Mouse (Mus musculus) spleen, adult 18-20 months (tissue): ENCODE data around the gene Zmynd11.
A peak's percentile ranks its signal among the peaks of the same experiment; 100 is the strongest.
"Not testable (repeated sequence)": the region's sequence is repeated elsewhere in the genome, so short reads cannot be mapped to it uniquely, and the experiment has no call there.

Source experiments
- DNase-seq, 2 experiments: peaks; one replicate each; pipeline ENCODE4 v3.0.0; 2022; ENCODE audit warnings: mixed read lengths in 2 of 2

Gene Zmynd11

DNA sequence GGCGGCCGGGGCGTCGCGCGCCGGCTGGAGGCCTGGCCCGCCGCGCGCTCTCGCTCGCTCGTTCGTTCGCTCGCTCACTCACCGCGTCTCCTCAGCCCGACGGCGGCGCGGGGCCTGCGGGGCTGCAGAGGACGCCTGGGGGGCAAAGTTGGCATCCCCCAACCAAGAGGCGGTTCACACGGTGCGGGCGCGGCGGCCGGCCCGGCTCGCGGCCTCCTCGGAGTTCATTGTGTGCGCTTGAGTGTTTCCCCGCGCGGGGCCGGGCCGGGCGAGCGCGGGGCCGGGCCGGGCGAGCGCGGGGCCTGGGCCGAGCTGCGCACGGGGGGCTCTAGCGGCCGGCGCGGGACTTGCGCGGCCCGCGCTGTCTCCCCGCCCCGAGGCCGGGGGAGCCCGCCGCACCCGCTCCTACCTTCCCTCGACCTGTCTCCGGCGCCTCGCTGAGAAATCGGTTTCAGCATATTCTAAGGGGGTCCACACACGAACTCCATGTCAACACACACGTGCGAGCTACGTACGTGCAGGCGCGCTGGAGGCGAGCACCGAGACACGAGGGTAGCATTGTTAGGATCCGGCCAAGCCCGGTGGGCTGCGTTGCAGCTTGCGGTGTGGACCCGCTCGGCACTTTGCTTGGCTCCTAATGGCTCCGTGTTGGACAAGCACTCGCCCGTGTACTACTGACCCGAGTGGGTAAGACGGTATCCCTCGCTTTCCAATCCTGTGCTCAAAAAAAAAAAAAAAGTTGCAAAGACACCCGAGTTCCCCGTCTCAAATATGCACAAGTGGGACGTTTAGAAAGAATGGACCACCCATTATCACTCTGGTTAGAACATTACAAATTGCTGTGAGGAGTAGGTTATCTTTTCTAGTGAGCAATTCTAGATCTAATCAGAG is at the start of gene Zmynd11:
TSS of gene Zmynd11 (minus strand) at position 685 of the 891 bp plus-strand sequence.
- DNase-seq = peak; percentile 41 to 55

DNA sequence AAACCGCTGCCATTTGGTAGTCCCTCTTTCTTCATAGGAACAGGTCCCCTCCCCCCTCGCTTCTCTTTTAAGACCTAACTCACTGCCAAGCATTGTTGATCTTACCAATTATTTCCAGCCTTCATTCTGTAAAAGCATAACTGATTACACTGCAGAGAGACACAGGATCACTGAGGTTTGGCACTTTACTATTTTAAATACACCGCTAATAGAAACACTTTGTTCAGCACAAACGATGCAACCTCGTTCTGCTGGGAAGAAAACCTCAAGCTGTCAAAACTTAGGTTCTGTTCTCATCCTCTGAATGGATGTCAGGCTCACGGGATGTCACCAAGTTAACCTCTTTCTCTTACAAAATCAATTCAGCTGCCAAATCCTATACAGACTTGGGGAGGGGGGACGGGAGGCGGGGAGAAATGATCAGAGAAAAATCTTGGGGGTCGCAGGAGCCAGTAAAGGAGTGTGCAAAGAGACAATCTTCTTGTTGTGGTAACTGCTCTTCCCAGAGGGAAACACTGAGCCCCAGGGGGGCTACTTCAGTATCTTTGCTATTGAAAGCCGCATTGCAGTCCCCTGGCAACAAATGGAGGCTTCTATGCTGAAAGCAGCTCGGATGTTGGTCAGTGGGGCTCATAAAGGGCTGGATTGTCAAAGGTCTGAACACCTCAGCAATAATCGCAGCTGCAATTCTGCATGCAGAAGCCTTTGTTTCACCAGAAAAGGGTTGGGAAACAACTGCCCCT is 30.9 kb upstream of the Zmynd11 start:
- DNase-seq = no peak

DNA sequence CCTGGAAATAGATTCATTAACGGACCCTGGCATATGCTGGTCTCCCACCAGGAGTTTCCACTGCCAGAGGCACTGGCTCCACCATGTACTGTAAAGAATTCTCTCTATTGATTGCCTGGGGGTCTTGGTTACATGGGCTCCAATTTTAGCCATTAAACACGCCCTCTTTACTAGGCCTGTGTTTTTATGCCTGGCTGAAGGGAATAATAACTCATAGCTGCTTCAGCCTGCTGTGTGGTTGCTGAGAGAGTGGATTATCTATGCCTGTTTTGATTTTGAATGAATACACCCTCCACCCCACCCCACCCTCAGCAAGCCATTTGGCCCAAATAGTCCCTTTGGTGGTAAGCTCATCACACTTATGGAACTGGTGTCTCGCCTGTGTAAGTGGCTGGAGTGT is 20.9 kb upstream of the Zmynd11 start:
- DNase-seq = no peak

DNA sequence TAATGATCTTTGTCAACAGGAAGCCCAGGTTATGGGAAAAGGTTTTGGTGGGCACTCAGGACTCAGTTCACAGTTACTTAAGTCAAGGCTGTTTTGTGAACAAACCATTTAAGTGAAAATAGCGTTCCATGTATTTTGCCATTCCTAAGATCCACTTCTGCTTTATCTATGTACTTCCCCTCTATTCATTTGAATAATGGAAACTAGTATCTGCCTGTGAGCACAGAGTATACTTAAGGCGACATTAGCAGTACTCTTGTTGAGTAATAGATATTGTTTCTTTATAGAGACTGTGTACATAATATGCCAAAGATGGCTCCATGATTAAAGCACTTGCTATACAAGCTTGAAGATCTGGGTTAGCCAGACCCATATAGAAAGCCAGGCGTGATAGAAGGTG is 18.6 kb upstream of the Zmynd11 start:
- no peak for DNase-seq

DNA sequence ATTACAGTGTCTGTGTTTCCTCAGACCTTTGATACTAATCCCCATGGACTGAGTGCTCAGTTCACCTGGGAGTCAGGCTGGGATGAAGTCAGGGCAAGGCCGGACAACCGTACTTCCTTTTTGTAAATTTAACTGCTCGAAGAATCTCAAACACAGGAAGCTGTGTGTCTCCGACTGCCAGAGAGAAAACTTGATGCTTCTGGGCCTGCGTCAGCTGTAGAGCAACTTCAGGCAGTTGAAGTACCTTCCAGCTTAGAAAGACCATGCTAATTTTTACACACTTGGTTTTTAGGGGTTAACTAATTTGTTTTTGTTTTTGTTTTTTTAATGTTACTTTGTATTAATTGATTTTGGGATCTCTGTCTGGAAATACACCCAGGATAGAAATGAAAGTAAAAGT is 10.8 kb upstream of the Zmynd11 start:
- DNase-seq = peak in 1 of 2 experiments; percentile 12

DNA sequence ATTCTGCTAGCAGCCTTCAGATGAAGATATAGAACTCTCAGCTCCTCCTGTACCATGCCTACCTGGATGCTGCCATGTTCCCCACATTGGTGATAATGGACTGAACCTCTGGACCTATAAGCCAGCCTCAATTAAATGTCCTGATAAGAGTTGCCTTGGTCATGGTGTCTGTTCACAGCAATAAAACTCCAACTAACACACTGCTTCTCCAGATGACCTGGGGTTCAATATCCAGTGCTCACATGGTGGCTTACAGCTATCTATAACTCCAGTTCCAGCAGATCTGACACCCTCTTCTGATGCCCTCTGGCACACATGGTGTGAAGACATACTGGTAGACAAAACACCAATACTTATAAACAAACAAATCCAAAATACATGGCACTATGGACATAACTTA is 8.9 kb upstream of the Zmynd11 start:
- DNase-seq = no peak

DNA sequence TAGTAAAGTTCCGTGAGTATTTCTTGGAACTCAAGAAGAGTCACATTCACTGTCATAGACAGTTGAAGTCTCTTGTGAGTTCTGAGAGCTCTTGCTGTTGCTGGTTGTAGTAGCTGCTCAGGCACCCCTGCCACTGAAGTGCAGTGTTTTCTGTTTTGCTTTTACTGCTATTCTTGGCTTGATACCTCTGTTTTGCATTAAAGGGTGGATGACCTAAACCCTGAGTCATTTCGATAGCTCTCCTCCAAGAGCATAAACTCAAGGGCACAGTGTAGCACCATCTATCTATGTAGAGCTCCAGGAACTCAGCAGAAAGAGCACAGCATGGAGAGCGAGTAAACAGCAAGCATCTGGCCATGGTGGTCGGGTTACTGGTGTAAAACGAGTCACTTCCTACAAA is 2.1 kb upstream of the Zmynd11 start:
- no peak for DNase-seq

DNA sequence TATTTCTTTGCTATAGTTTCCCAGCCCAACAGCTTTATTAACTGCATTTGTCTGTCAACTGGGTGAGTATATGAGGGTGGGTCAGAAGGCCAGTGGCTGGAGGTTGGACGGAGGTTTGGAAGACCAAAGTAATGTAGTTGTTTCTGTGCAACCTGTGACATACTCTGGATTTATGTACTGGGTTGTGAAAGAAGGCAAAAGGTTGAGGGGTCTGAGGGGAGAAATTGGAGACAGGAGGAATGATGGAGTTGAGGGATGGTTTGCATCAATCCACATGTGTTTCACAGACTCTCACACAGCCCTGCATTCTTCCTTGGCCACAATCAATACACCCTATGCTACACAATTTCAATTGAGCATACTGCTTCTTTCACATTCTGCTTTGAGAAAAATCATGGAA is 1.4 kb upstream of the Zmynd11 start:
- no peak for DNase-seq

DNA sequence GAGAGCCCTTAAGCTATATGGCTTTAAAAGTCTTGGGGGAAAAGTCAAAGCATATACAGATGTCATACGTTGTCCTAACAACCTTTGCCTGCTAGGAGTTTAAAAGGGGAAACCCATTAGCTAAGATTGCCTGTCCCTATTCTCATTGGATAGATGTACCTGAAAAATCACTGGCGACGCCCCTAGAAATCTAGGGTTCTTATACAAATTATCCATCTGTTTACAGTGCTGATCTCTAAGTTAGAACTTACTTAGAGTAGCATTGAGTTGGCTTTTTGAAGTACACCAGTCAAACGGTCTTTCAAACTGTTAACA is 364 bp upstream of the Zmynd11 start:
- DNase-seq = no peak

DNA sequence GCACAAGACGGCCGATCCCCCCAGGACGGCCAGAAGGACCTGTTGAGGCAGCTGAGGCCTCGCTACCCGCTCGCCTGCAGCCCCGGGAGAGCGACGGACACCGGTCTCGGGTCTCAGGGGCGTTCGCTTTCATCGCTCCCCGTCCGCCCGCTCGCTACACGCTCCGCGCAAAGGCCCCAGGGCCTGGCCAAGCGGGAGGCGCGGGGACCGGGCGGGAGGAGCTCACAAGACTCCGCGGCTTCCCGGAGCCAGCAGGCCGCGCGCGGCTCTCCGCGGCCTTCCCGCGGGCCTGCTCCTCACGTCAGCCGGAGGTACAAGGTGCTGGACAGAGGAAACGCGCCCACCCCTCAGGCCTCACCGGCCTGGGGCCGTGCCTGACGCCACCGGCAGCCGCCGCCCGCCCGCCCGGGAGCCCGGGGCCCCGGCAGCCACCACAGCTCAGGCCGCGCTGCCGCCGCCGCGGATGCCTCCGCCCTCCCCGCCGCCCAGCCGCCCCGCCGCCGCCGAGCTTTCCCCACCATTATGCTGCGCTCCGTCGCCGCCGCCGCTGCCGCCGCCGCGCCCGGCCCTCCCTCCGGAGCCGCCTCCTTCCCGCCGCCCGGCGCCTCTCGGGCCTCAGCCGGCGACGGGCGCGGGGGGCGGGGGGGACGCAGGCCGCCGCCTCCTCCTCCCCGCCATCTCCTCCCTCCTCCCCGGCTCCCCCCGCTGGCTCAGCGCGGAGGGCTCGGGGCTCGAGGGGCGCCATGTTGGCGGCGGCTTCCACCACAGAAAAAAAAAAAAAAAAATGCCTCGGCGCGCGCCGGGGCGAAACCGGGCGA is 1.1 kb downstream of the Zmynd11 start:
- DNase-seq = peak; percentile 73

DNA sequence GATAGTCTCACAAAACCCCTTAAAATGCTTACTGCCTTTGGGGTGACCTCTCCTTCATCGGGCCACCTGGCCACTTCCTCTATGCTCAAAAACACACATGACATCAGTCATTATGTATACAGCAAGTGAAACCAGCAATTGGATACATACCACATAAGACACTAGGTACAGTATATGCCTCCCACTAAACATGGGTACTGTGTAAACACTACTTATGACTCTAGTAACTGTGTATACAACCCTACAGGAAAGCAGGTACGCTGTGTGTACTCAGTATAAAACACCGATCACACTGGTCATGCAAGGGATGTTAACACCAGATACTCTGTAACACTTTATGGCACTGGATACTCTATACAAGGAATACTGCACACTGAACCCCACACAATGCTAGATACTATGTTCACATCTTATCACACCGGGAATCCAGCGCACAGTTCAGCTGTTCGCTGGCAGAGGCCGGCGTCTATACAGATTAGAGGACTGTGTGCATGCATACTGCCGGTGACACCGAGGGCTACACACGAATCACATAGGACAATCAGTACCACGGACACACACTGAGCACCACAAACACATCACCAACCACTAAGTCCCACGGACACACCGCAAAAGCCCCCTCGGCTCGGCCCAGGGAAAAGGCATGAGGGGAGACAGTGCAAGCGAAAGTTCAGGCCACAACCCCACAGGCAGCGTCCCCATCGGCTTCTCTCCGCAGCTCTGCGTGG is 1.9 kb downstream of the Zmynd11 start:
- no peak for DNase-seq

DNA sequence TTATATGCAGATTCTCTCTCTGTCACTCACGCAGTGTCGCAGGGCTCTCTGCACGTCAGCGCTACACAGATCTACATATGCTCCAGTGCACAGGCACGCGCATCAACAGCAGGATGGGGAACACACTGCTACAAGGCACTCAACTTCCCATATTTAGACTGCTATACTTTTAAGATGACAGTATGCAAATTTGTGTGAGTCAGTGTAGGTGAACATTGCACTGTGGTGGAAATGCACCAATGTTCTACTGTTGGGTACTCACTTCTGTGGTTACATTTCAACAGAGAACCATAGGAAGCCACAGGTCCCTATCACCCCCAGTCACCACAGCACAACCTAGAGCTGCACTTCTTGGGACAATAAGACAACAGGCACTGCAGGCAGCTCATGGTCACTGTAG is 5.1 kb downstream of the Zmynd11 start:
- DNase-seq = peak; percentile 35 to 49

DNA sequence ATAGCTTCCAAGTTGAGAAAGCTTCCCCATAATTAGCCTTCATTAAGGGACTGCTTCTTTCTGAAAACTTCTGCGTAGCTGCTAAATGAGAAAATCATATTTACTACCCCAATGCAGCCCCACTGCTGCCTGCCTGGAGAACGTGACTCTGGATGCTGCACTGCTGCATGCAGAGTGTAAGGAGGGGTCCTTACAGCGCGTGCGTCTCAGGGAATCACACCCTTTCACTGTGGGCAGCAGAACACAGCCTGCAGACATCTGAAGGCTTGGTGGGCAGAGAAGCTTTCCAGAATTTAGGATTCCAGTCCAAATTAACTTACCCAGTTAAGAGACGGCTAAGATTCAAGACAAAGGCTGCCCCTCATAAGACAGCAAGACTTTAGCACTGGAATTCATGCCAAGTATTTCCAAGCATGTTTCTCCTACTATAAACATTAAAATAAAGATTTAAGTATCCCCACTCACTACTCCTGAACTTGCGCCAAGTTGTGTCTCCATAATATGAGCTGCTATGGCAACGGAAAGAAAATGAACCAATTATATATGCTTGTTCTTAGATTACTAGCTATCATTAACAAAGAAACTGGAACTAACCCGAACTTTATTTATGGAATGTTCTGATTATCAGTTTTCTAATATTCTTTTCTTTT is 7.2 kb downstream of the Zmynd11 start:
- DNase-seq = no peak

DNA sequence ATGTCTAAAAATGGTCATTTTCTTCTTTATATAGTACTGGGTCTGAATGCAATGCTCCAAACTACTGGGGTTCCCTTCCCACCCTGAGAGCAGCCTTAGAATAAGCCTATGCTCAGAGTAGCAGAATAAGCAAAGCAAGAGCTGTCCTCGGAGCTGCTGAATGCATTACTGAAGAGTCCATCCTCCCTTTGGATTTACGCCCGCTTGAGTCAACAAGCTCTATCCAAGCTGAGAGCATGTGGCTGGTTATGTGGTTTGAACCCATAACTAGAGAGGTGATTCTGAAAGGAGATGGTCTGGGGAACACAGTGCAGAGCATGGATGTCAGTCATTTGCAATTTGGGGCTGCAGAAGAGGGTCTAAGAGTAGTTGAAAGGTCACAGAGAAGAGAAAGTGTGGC is 11.4 kb downstream of the Zmynd11 start:
- no peak for DNase-seq

DNA sequence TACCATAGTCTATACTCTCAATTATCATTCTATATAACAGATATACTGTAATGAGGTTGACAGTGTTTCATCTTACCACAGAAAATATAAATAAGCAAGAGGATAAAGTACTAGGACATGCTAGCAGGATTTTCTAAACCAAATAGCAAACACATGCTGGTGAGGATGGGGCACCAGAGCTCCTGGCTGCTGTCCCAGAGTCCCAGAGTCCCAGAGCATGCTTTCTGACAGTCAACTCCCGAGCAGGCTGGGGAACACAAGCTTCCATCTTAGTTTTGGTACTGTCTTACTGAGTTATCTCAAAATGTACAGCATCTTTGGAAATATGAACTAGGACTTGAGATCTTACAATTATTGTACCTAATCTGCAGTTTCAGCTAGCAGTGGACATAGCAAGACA is 14.8 kb downstream of the Zmynd11 start:
- DNase-seq = no peak

DNA sequence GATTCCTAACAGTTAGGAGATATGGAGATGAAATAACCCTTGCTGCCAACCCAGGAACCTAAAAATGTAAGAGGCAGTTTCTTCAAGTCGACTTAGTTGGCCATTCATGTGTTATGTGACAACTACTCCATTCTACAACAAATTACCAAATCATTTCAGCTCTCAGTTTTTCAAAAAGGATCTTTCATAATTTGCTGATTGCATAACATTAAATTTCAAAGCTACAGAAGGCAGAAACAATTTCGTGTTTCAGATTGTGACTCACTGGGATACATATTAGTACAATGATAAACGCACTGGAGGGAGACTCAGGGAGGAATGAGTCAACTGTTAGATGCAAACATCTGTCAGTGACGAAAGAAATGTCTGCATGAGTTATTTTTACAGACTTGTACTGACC is 15.3 kb downstream of the Zmynd11 start:
- no peak for DNase-seq

DNA sequence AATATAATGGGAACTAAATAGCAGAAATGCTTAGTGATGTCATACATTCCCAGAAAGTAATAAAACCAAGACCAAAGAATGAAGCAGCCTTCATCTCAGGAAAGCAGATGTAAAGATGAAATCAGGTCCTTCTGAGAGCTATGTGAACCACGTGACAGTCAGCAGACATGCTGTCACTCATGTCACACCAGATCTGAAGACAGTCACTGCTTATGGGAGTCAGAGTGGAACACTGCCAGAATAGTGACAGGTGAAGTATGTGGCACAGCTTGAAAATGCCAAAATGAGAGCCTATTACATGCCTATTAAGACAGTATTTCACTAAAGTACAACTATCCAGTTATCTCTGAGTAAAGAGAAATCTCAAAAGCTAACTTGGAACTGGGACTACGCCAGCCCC is 26.9 kb downstream of the Zmynd11 start:
- DNase-seq = no peak

DNA sequence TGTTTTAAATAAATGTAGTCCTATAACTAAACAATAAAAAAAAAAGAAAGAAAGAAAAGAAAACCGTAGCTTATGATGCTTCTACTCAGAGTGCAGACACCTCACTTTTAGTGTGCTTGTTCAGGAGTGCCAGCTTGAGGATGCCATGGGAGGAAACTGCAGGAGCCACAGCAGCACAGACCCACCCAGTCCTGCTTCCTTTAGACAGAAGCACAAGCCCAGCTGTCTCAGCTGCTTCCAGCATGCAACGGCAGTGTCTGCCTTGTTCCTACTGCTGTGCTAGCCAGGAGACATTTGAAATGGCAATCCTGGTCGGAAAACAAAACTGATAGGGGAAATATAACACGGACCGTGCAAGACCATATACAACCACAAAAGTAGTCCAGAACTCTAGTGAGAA is 28.1 kb downstream of the Zmynd11 start:
- no peak for DNase-seq

DNA sequence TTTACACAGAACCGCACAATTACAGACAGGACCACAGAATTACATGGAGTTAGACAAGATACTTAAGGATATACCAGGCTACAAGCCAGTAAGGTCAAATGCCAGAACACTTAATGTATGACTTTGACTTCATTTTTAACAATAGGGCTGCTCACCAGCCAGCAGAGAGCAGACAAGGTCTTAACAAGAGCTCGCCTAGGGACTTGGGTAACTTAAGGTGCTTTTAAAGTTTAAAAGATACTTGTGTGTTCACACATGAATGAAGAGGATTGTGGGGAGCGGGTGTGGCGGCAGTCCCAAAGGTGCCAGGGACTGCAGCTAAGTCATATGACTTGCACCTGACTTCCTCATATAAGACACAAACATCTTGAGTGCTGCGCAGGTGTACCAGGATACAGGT is 32.9 kb downstream of the Zmynd11 start:
- not testable (repeated sequence) for DNase-seq

DNA sequence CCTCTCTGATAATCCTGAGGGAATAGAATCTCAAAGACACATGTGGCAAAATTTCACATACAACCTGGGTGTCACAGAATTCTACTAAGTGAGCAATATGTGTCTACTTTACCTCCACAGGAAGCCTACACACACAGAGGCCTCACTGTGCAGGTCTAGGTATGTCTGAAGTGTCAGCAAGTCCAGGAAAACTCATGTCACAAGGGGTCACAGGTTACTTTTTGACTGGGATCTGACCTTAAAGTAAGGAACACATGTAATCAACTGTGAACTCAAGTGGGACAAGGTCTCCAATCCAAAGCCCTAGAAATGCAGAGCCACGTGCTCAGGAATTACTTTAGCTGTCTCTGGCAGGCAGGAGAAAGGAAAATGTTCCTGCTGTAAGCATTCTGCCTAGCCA is 36.1 kb downstream of the Zmynd11 start:
- no peak for DNase-seq

DNA sequence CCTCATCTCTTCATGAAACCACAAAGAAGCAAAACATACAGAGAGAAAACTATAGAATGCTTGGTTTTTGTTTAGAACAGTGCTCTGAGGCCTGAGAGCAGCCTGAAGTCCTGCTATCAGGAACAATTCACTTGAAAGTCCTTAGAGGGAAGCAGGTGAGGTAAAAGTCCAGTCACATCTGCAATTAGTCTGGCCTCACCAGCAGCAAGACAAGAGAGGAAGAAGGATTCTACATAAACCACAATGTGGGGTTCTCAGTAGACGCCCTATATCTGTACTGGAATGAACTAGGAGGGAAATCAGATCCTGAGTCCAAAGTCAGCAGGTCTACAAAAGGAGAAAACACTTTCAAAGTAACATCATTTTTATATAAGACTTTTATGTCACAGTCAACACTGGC is 49.9 kb downstream of the Zmynd11 start:
- DNase-seq = no peak

DNA sequence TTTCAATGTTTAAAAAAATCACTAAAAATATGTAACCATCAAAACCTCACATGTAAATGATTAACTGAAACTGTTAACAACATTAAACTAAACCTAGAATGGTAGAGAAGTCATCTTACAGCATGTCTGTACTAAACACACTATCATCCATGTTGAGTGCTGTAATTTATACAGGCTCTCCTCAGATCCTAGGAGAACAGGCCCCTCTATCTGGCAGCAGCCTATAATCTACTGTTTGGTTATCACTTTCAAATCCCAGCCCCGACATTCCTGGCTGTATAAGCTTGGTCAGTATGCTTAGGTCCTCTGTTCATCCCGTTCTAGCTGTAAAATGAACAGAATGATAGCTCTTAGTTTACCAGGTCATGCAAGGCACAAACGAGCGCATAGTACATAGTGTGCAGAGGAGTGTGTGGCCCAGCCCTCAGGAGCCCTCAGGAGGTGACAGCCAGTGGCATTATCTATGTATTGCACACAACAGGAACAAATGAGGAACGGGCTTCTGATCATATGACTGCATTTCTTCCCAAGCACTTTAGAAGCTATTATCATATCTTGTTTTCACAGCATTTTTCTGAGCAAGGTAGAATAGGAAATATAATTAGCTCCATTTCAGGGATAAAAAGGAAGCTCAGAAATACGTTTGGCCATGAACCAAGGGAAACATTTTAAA is 51.5 kb downstream of the Zmynd11 start:
- no peak for DNase-seq
